Mouse (Mus musculus) myocyte (in vitro differentiated cells): Measurements from ENCODE around the gene Gnat1. TPM values are rescaled to one million over a fixed set of nuclear protein-coding genes. Genes with fewer than 3 reads are reported as not detected.
"Not testable (repeated sequence)": the region's sequence is repeated elsewhere in the genome, so short reads cannot be mapped to it uniquely, and the experiment has no call there.

ENCODE experiments used
- H3K27me3 ChIP-seq: one replicate; pipeline ENCODE4 v1.6.1; 2011; ENCODE audit not compliant: control insufficient read depth, insufficient read depth, insufficient read length
- H3K36me3 ChIP-seq: one replicate; pipeline ENCODE4 v1.6.1; 2011; ENCODE audit not compliant: control insufficient read depth, insufficient read depth
- H3K4me2 ChIP-seq: one replicate; pipeline ENCODE4 v1.6.1; 2011; ENCODE audit warnings: low read depth, control low read depth
- H3K4me3 ChIP-seq: one replicate; pipeline ENCODE4 v1.5.1; 2011; ENCODE audit warnings: mild to moderate bottlenecking, control low read depth, moderate library complexity
- H3K79me2 ChIP-seq: one replicate; pipeline ENCODE4 v1.6.1; 2011; ENCODE audit not compliant: control insufficient read depth, insufficient read depth
- H3ac ChIP-seq: one replicate; pipeline ENCODE4 v1.6.1; 2011; ENCODE audit not compliant: control insufficient read depth, insufficient read length
- CEBPB ChIP-seq: IDR thresholded peaks from 2 replicates; pipeline ENCODE4 v1.6.1; 2011; ENCODE audit warnings: mild to moderate bottlenecking, moderate library complexity; ENCODE audit not compliant: poor library complexity, insufficient read depth, severe bottlenecking
- E2F4 ChIP-seq: IDR thresholded peaks from one replicate; pipeline ENCODE4 v1.6.1; 2011; ENCODE audit warnings: mild to moderate bottlenecking, control low read depth, moderate library complexity; ENCODE audit not compliant: insufficient read depth
- MAX ChIP-seq: IDR thresholded peaks from one replicate; pipeline ENCODE4 v1.6.1; 2011; ENCODE audit warnings: low read depth, mild to moderate bottlenecking, control low read depth
- MYOD1 ChIP-seq, 3 experiments: IDR thresholded peaks; one replicate each; pipeline ENCODE4 v1.6.1; 2011; ENCODE audit warnings: control low read depth in 2 of 3, low read depth in 2 of 3, mild to moderate bottlenecking in 2 of 3, moderate library complexity in 1 of 3; ENCODE audit not compliant: insufficient read length in 2 of 3, control insufficient read depth in 1 of 3
- MYOG ChIP-seq, 3 experiments: IDR thresholded peaks; one replicate each; pipeline ENCODE4 v1.6.1; 2011; ENCODE audit warnings: control low read depth in 2 of 3, low read depth in 2 of 3, mild to moderate bottlenecking in 2 of 3; ENCODE audit not compliant: insufficient read length in 2 of 3, control insufficient read depth in 1 of 3, insufficient read depth in 1 of 3
- POLR2A ChIP-seq: IDR thresholded peaks from one replicate; pipeline ENCODE4 v1.6.1; 2011; ENCODE audit warnings: low read depth, mild to moderate bottlenecking, control low read depth, moderate library complexity; ENCODE audit not compliant: insufficient read length
- POLR2AphosphoS2 ChIP-seq: IDR thresholded peaks from one replicate; pipeline ENCODE4 v1.6.1; 2011; ENCODE audit warnings: low read depth, control low read depth; ENCODE audit not compliant: insufficient read length
- REST ChIP-seq: IDR thresholded peaks from one replicate; pipeline ENCODE4 v1.6.1; 2011; ENCODE audit warnings: mild to moderate bottlenecking, control low read depth, moderate library complexity; ENCODE audit not compliant: insufficient read depth, insufficient read length
- SRF ChIP-seq: IDR thresholded peaks from one replicate; pipeline ENCODE4 v1.6.1; 2011; ENCODE audit warnings: low read depth; ENCODE audit not compliant: control insufficient read depth, insufficient read length
- TCF12 ChIP-seq: IDR thresholded peaks from one replicate; pipeline ENCODE4 v1.6.1; 2011; ENCODE audit warnings: mild to moderate bottlenecking, control low read depth; ENCODE audit not compliant: poor library complexity, insufficient read depth, severe bottlenecking
- TCF3 ChIP-seq: IDR thresholded peaks from one replicate; pipeline ENCODE4 v1.6.1; 2011; ENCODE audit warnings: low read depth, control low read depth; ENCODE audit not compliant: insufficient read length
- USF1 ChIP-seq: IDR thresholded peaks from one replicate; pipeline ENCODE4 v1.6.1; 2011; ENCODE audit warnings: low read depth, mild to moderate bottlenecking, control low read depth, moderate library complexity
- polyA plus RNA-seq: library from polyadenylated mRNA; unstranded; fragments of >200 nt; fragmentation: generic; extraction: Trizol; gene quantifications from one replicate; pipeline ENCODE4 v1.2.1, GENCODE M21; 2012; ENCODE audit warnings: missing spikeins

Gnat1 gene
- polyA plus RNA-seq, 1 experiment: not detected

GRCm38 (mm10) chr9:107688415-107688814, 8.9 kb upstream of the Gnat1 start:
- Histone ChIP-seq H3K79me2 (no peaks in the 10 kb centered on the region), H3K27me3 (peaks cover 62% of the 10 kb centered on the region), H3K4me3 (no peak overlapping the region), H3K36me3 (no peaks in the 10 kb centered on the region), H3ac (no peak overlapping the region), H3K4me2 (no peak overlapping the region)
- TF ChIP-seq E2F4 (no peak), TCF12 (no peak), MYOG (IDR thresholded peaks at IDR 0.05; ENCODE audit: control insufficient read depth in 1 of 3, insufficient read depth in 1 of 3, insufficient read length in 2 of 3, low read depth in 2 of 3) (no peak), MAX (no peak), SRF (no peak), MYOD1 (IDR thresholded peaks at IDR 0.05; ENCODE audit: control insufficient read depth in 1 of 3, insufficient read length in 2 of 3, low read depth in 2 of 3) (no peak), POLR2AphosphoS2 (no peak), POLR2A (no peak), CEBPB (no peak), TCF3 (no peak), USF1 (no peak), REST (no peak)

- no peaks in the 10 kb centered on the region for H3K79me2 ChIP-seq
- H3K4me2 ChIP-seq: no peak overlapping the region
- TF ChIP-seq USF1: no peak
- peak in 1 of 3 experiments; percentile 33 for TF ChIP-seq MYOD1 (IDR thresholded peaks at IDR 0.05; ENCODE audit: control insufficient read depth in 1 of 3, insufficient read length in 2 of 3, low read depth in 2 of 3)
- no peaks in the 10 kb centered on the region for H3K36me3 ChIP-seq
- no peak overlapping the region for H3ac ChIP-seq
- H3K27me3 ChIP-seq: peaks cover 62% of the 10 kb centered on the region
- no peak overlapping the region for H3K4me3 ChIP-seq
Observed at GRCm38 (mm10) chr9:107685231-107685981, 5.9 kb upstream of the Gnat1 start.

- Histone ChIP-seq H3K79me2 (no peaks in the 10 kb centered on the region), H3K4me3 (no peak overlapping the region), H3K27me3 (peaks cover 59% of the 10 kb centered on the region), H3K36me3 (no peaks in the 10 kb centered on the region), H3ac (no peak overlapping the region), H3K4me2 (no peak overlapping the region)
- TF ChIP-seq TCF12 (no peak), MYOD1 (IDR thresholded peaks at IDR 0.05; ENCODE audit: control insufficient read depth in 1 of 3, insufficient read length in 2 of 3, low read depth in 2 of 3) (no peak), USF1 (no peak), CEBPB (no peak), POLR2A (no peak), POLR2AphosphoS2 (no peak), SRF (no peak), E2F4 (no peak), REST (no peak), MYOG (IDR thresholded peaks at IDR 0.05; ENCODE audit: control insufficient read depth in 1 of 3, insufficient read depth in 1 of 3, insufficient read length in 2 of 3, low read depth in 2 of 3) (no peak), MAX (no peak), TCF3 (no peak)
Observed at GRCm38 (mm10) chr9:107682405-107682804, 2.9 kb upstream of the Gnat1 start.

GRCm38 (mm10) chr9:107678861-107679260, 651 bp downstream of the Gnat1 start:
- Histone ChIP-seq H3K79me2 (no peaks in the 10 kb centered on the region), H3K27me3 (peaks cover 67% of the 10 kb centered on the region), H3K36me3 (no peaks in the 10 kb centered on the region), H3K4me2 (no peak overlapping the region), H3ac (no peak overlapping the region), H3K4me3 (no peak overlapping the region)
- TF ChIP-seq MAX (no peak), TCF12 (no peak), E2F4 (no peak), MYOG (IDR thresholded peaks at IDR 0.05; ENCODE audit: control insufficient read depth in 1 of 3, insufficient read depth in 1 of 3, insufficient read length in 2 of 3, low read depth in 2 of 3) (no peak), CEBPB (no peak), POLR2A (no peak), MYOD1 (IDR thresholded peaks at IDR 0.05; ENCODE audit: control insufficient read depth in 1 of 3, insufficient read length in 2 of 3, low read depth in 2 of 3) (no peak)

GRCm38 (mm10) chr9:107677819-107678526, 1.5 kb downstream of the Gnat1 start:
- H3K4me2 ChIP-seq, H3K36me3 ChIP-seq, H3K4me3 ChIP-seq, H3ac ChIP-seq, H3K79me2 ChIP-seq: not testable (repeated sequence)
- peaks cover 71% of the 10 kb centered on the region for H3K27me3 ChIP-seq
